In the genomic region with DNA sequence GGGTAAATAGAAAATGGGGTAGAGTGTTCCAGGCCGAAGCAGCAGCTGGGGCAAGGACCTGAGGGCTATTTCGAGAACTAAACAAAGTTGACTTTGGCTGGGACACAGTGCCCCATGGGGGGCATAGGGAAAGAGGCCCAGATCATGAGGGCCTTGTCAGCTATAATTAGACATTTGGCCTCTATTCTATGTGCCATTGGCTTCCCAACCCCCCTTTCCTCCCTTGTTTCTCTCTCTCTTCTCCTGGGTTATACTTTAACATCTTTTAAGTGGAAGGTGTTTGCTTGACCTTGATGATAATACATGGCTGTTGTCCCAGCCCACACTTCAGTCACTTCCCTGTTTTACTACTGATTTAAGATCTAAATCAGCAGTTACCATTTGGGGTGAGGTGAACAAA, we compare ENCODE assay signal across 9 mouse cellular contexts.
DNase-seq lines count a peak whose midpoint lies in the region; ATAC-seq and TF ChIP-seq lines count a peak whose summit lies in the region.
"Had no signal": no experiment of that assay in that cellular context is flagged by ENCODE, and none has a peak within 500 bp of the region (broad histone marks: within the 10 kb centered on the region; RNA-seq: fewer than 3 reads in every experiment).

No protein-coding gene starts in this region.

- no peak for TF ChIP-seq CTCF in gastrocnemius, adult 2 months (IDR thresholded peaks at IDR 0.05)
- TF ChIP-seq CTCF in intestine, postnatal 0 days (IDR thresholded peaks at IDR 0.05; ENCODE audit: low read depth): no peak
- no peak for TF ChIP-seq CTCF in hindbrain, postnatal 0 days (IDR thresholded peaks at IDR 0.05; ENCODE audit: low read depth)

- intact Hi-C loops in gastrocnemius, adult 2 months (cut with DNase I): loop anchor here (2.0 to 5.0 kb wide), 2 partner anchors 121 to 231 kb away; a partner anchor contains a TSS

- WGBS in intestine, postnatal 0 days: 26% methylated on average over 2 of the region's 2 CpGs
- 62% methylated on average over 2 of the region's 2 CpGs for WGBS in hindbrain, postnatal 0 days

- DNase-seq in gastrocnemius, adult 2 months: peak; percentile 57
- DNase-seq in gastrocnemius, postnatal 4 days (ENCODE audit: low spot score in 2 of 2): no peak
- DNase-seq in cerebellum, adult 9-11 months: peak; percentile 8
- DNase-seq in lung, postnatal 10 days: peak; percentile 7
- DNase-seq in thymus, postnatal 36 days: no peak
- no peak for DNase-seq in urinary bladder, postnatal 14 days (ENCODE audit: low spot score)
- no peak for DNase-seq in hindbrain, postnatal 0 days (ENCODE audit: low spot score)

- ATAC-seq in intestine, postnatal 0 days: peak; percentile 38; the same call in 1 of the 2 replicates
- ATAC-seq in hindbrain, postnatal 0 days: no peak

- peak overlapping the region; percentile 89 for H3K27ac ChIP-seq in gastrocnemius, adult 2 months
- H3K27ac ChIP-seq in intestine, postnatal 0 days (ENCODE audit: low read depth, low read length): no peak overlapping the region
- H3K27ac ChIP-seq in hindbrain, postnatal 0 days: no peak overlapping the region

- no peaks in the 10 kb centered on the region for H3K9me3 ChIP-seq in intestine, postnatal 0 days (ENCODE audit: control insufficient read depth)
- H3K9me3 ChIP-seq in hindbrain, postnatal 0 days (ENCODE audit: low read length): no peaks in the 10 kb centered on the region
- H3K9me3 ChIP-seq: megakaryocyte, embryonic 14.5 days had no signal

- H3K4me1 ChIP-seq in intestine, postnatal 0 days (replicated peaks; ENCODE audit: control insufficient read depth, insufficient read depth, low read length): no peaks in the 10 kb centered on the region
- no peaks in the 10 kb centered on the region for H3K4me1 ChIP-seq in hindbrain, postnatal 0 days (ENCODE audit: insufficient read depth, low read length)
- H3K4me1 ChIP-seq: megakaryocyte, embryonic 14.5 days had no signal

- no peak overlapping the region for H3K4me3 ChIP-seq in gastrocnemius, adult 2 months
- H3K4me3 ChIP-seq in intestine, postnatal 0 days (ENCODE audit: low read depth, low read length): no peak overlapping the region
- no peak overlapping the region for H3K4me3 ChIP-seq in hindbrain, postnatal 0 days (ENCODE audit: low read length)
- H3K4me3 ChIP-seq: megakaryocyte, embryonic 14.5 days had no signal

- H3K27me3 ChIP-seq in intestine, postnatal 0 days (replicated peaks; ENCODE audit: control insufficient read depth, insufficient read depth, low read length): no peaks in the 10 kb centered on the region
- H3K27me3 ChIP-seq in hindbrain, postnatal 0 days (ENCODE audit: insufficient read depth, low read length): no peaks in the 10 kb centered on the region

- H3K36me3 ChIP-seq in intestine, postnatal 0 days (ENCODE audit: control insufficient read depth, insufficient read depth): no peaks in the 10 kb centered on the region
- no peaks in the 10 kb centered on the region for H3K36me3 ChIP-seq in hindbrain, postnatal 0 days (ENCODE audit: insufficient read depth, low read length)

- H3K4me2 ChIP-seq in intestine, postnatal 0 days (replicated peaks; ENCODE audit: low read depth): no peak overlapping the region
- no peak overlapping the region for H3K4me2 ChIP-seq in hindbrain, postnatal 0 days (ENCODE audit: low read depth, low read length)

- H3K9ac ChIP-seq in intestine, postnatal 0 days (ENCODE audit: low read depth, low read length): no peak overlapping the region
- H3K9ac ChIP-seq in hindbrain, postnatal 0 days (replicated peaks; ENCODE audit: low read length): no peak overlapping the region

Comparison
In these comparisons a context has a peak if more than half of its experiments do, and no peak if none do; other contexts are left out.
1. DNase-seq: peak in gastrocnemius, adult 2 months (single experiment), cerebellum, adult 9-11 months (single experiment) and lung, postnatal 10 days (single experiment); none in gastrocnemius, postnatal 4 days (0 of 2), thymus, postnatal 36 days (0 of 2), urinary bladder, postnatal 14 days (single experiment) and hindbrain, postnatal 0 days (single experiment).